Mouse (Mus musculus) embryonic facial prominence, embryonic 13.5 days (tissue): ENCODE data around the gene Ndufa11. TPM values are rescaled to one million over a fixed set of nuclear protein-coding genes. Genes with fewer than 3 reads are reported as not detected.

Experiments used
- ATAC-seq: fragments of 200-750 bp; cut with Nextera tagmentation; 2 replicates; pipeline ENCODE4 v1.8.0; 2017; ENCODE audit warnings: low read depth; ENCODE audit not compliant: insufficient number of reproducible peaks, insufficient read depth, low FRiP score, low TSS enrichment
- H3K27ac ChIP-seq: fragments of 300-500 bp; sonication (generic); 2 replicates; pipeline ENCODE4 v1.5.1; 2015; ENCODE audit warnings: moderate library complexity, mild to moderate bottlenecking, inconsistent platforms
- H3K27me3 ChIP-seq: fragments of 300-500 bp; sonication (generic); 2 replicates; pipeline ENCODE4 v1.6.1; 2015; ENCODE audit warnings: mild to moderate bottlenecking, inconsistent platforms
- H3K36me3 ChIP-seq: fragments of 300-500 bp; sonication (generic); 2 replicates; pipeline ENCODE4 v1.6.1; 2015; ENCODE audit warnings: mild to moderate bottlenecking, inconsistent platforms
- H3K4me1 ChIP-seq: fragments of 300-500 bp; sonication (generic); 2 replicates; pipeline ENCODE4 v1.6.1; 2015; ENCODE audit warnings: inconsistent platforms
- H3K4me2 ChIP-seq: fragments of 300-500 bp; sonication (generic); 2 replicates; pipeline ENCODE4 v1.6.1; 2015; ENCODE audit warnings: moderate library complexity, mild to moderate bottlenecking, inconsistent platforms
- H3K4me3 ChIP-seq: fragments of 300-500 bp; sonication (generic); 2 replicates; pipeline ENCODE4 v1.5.1; 2015; ENCODE audit warnings: mild to moderate bottlenecking, inconsistent platforms
- H3K9ac ChIP-seq: fragments of 300-500 bp; sonication (generic); 2 replicates; pipeline ENCODE4 v1.6.1; 2015; ENCODE audit warnings: mild to moderate bottlenecking, inconsistent platforms
- H3K9me3 ChIP-seq: fragments of 300-500 bp; sonication (generic); 2 replicates; pipeline ENCODE4 v1.6.1; 2016; ENCODE audit warnings: inconsistent platforms
- WGBS: fragments of 180-500 bp; shearing (Covaris S2); methylation state at CpG from one replicate; pipeline ENCODE4 v1.1.7; 2015; ENCODE audit warnings: mixed read lengths; 5-methylcytosine and 5-hydroxymethylcytosine counted together
- polyA plus RNA-seq: library from polyadenylated mRNA; unstranded; fragments of >200 nt; fragmentation: Nextera tagmentation; extraction: Ambion mirVana; gene quantifications from 2 replicates; pipeline ENCODE4 v1.2.1, GENCODE M21; 2015

Gene Ndufa11
- polyA plus RNA-seq, 1 experiment from 2014 or later = 420 TPM

DNA sequence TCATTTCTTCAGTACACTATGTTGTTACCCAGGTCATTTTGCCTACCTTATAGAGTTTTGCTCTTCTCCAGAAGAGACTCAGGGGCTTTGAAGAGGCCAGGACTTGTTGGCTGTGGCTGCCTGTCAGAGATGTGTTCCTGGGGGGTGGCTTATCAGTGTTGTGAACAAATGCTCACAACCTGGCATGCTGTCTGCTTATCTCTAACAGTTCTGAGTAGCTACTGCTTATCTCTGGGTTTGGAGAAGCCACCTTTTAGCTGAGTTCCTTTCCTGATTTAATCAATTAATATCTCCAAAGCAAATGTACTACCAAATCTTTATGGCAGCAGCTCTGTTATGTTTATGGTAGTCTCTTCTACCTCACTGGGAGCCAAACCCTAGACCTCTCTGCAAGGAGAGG lies 29.5 kb upstream of the Ndufa11 start:
- no peak for ATAC-seq
- no peak overlapping the region for H3K27ac ChIP-seq
- H3K36me3 ChIP-seq = peaks cover 94% of the 10 kb centered on the region

DNA sequence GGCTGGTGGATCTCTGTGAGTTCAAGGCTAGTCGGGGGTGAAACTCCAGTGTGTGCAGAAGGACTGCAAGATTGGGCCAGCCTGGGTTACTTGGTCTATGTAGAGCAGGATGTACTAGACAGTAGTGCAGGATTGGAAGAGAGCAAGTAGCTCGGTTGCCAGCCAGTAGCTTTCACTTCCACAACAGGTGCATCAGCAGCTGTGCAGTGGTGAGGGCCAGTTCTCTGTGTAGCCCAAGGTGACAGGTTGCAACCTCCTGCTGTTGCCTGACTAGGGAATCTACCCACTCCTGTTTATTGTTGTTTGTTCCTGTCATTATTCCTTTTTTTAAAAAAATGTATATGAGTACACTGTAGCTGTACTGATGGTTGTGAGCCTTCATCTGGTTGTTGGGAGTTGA lies 28.9 kb upstream of the Ndufa11 start:
- 92% methylated on average over 2 of the region's 2 CpGs for WGBS
- no peak overlapping the region for H3K4me2 ChIP-seq

More for the DNA sequence above, 29.5 kb upstream of the Ndufa11 start:
- Histone ChIP-seq H3K9ac (no peak overlapping the region), H3K27me3 (no peaks in the 10 kb centered on the region), H3K4me1 (peaks cover 11% of the 10 kb centered on the region), H3K4me3 (no peak overlapping the region), H3K9me3 (no peaks in the 10 kb centered on the region), H3K4me2 (no peak overlapping the region)

DNA sequence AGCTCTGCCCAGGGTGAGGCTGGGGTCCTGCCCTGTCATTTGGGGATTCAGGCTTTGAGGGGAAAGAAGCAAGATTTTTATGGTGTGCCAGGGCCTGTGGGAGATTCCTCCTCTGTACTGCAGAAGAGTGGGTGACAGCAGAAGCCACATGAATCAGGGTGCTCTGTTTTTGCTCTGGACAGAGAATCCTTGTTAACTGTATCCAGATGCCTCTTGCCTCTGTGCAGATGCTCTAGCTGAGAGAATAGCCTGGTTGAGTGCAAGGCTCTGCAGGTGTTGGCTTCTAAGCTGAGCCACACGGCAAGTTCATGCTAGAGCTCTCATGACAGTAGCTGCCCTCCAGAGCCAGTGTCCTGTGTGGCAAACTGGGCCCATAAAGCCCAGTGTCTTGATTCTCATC lies 24.2 kb upstream of the Ndufa11 start:
- ATAC-seq = no peak

More for the DNA sequence above, 28.9 kb upstream of the Ndufa11 start:
- no peak for ATAC-seq
- H3K9me3 ChIP-seq = no peaks in the 10 kb centered on the region
- H3K27ac ChIP-seq = no peak overlapping the region
- peaks cover 97% of the 10 kb centered on the region for H3K36me3 ChIP-seq
- no peak overlapping the region for H3K4me3 ChIP-seq
- H3K9ac ChIP-seq = no peak overlapping the region
- peaks cover 17% of the 10 kb centered on the region for H3K4me1 ChIP-seq
- no peaks in the 10 kb centered on the region for H3K27me3 ChIP-seq

DNA sequence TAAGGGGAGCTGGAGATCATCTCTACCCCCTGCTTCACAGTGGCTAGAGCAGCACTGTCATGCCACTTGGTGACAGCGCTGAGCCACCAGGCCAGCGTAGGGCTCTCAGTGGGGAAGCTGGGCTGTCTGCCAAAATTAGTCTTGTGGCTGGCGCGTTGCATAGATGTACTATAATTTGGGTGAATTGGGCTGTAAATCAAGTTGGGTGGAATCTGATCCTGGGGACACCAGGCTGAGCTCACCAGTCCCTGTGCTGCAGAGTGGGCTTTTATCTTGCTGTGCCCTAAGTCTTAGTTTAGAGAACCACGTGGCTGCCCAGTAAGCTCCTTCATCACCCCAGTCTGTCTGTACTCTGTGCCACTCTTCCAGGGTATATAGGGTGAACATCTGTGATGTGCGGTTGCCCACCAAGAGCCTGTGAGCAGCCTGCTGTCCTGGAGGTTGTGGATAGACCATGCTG lies 23.7 kb upstream of the Ndufa11 start:
- Histone ChIP-seq H3K4me2 (0 out of 2 replicates have a peak overlapping the region, but pooled peaks have one; percentile 16), H3K36me3 (peaks cover 96% of the 10 kb centered on the region)
- WGBS = 45% methylated on average over 6 of the region's 6 CpGs

More for the DNA sequence above, 24.2 kb upstream of the Ndufa11 start:
- H3K4me2 ChIP-seq = peak overlapping the region; percentile 16; the same call in 1 of the 2 replicates
- peaks cover 96% of the 10 kb centered on the region for H3K36me3 ChIP-seq
- H3K4me3 ChIP-seq = no peak overlapping the region
- WGBS = 50% methylated on average over 1 of the region's 1 CpGs
- H3K27me3 ChIP-seq = no peaks in the 10 kb centered on the region
- peaks cover 29% of the 10 kb centered on the region for H3K4me1 ChIP-seq
- H3K27ac ChIP-seq = peak overlapping the region; percentile 45
- no peaks in the 10 kb centered on the region for H3K9me3 ChIP-seq
- peak overlapping the region; percentile 51 for H3K9ac ChIP-seq

DNA sequence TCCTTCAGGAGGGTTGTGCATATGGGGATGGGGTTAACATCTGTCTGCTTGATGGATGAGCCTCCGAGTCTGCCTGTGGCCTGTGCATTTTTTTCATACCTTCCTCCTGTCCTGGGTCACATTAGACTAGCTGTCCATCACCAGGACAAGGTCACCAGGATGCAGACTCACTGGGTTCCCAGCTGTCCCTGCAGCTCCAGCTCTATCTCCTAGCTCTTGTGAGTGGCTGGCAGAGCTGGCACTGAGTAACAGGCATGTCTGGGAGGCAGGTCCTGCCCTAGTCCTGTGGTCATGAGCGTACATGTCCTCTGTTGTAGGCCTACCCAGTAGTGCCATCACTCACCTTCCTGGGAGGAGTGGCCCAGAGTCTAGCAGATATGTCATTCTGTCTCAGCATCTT lies 17.1 kb upstream of the Ndufa11 start:
- no peak overlapping the region for H3K4me2 ChIP-seq
- no peaks in the 10 kb centered on the region for H3K9me3 ChIP-seq
- H3K4me1 ChIP-seq = no peaks in the 10 kb centered on the region
- H3K4me3 ChIP-seq = no peak overlapping the region
- ATAC-seq = no peak
- H3K27ac ChIP-seq = no peak overlapping the region
- H3K9ac ChIP-seq = no peak overlapping the region
- no peaks in the 10 kb centered on the region for H3K27me3 ChIP-seq
- H3K36me3 ChIP-seq = peaks cover 96% of the 10 kb centered on the region
- 95% methylated on average over 2 of the region's 2 CpGs for WGBS

More for the DNA sequence above, 23.7 kb upstream of the Ndufa11 start:
- Histone ChIP-seq H3K4me3 (no peak overlapping the region), H3K27ac (peak overlapping the region; percentile 45), H3K9me3 (no peaks in the 10 kb centered on the region), H3K4me1 (peaks cover 29% of the 10 kb centered on the region), H3K27me3 (no peaks in the 10 kb centered on the region), H3K9ac (peak overlapping the region; percentile 51; the same call in 1 of the 2 replicates)
- ATAC-seq = 0 out of 2 replicates have a peak, but pooled peaks have one; percentile 39

DNA sequence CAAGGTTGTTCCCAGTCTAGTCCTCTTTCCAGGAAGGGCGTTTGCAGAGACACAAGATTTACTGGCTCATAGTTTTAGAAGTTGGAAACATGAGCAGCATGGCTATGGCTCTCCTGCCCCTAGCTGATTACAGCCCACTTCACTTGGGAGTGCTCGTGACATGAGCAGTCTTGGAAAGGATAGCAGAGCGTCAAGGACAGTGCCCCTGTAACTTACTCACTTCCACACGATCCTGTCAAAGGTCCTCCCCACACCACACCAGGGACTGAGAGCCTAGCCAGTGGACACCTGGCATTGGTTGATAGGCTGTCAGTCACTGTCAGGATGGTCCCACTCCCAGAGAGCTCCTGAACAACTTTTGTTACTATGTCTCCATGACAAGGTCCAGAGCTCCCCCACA lies 14.5 kb upstream of the Ndufa11 start:
- WGBS = 90% methylated on average over 4 of the region's 4 CpGs
- H3K9ac ChIP-seq = no peak overlapping the region
- no peaks in the 10 kb centered on the region for H3K27me3 ChIP-seq
- H3K27ac ChIP-seq = no peak overlapping the region
- no peak overlapping the region for H3K4me2 ChIP-seq
- no peaks in the 10 kb centered on the region for H3K9me3 ChIP-seq
- no peak for ATAC-seq
- no peak overlapping the region for H3K4me3 ChIP-seq
- H3K4me1 ChIP-seq = no peaks in the 10 kb centered on the region
- H3K36me3 ChIP-seq = peaks cover 96% of the 10 kb centered on the region

DNA sequence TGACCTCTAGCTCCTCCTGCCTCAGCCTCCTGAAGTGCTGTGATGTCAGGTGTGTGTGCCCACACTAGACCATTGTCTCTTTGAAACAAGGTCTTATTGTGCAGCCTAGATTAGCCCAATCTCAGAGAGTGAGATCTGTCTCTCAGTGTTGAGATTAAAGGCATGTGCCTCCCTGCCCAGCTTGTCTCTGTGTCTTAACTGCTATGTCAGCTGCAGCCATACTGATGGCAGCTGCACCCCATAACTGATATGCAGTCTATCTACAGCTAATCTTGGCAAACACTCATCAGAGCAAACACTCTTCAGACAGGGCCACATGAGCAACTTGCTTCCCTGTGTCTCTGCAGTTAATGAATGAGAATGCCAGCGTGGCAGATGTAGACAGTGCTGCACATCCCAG lies 11.1 kb upstream of the Ndufa11 start:
- Histone ChIP-seq H3K4me1 (no peaks in the 10 kb centered on the region), H3K4me3 (no peak overlapping the region), H3K36me3 (peaks cover 96% of the 10 kb centered on the region), H3K27ac (no peak overlapping the region), H3K4me2 (no peak overlapping the region), H3K27me3 (no peaks in the 10 kb centered on the region), H3K9ac (no peak overlapping the region), H3K9me3 (no peaks in the 10 kb centered on the region)
- 95% methylated on average over 1 of the region's 1 CpGs for WGBS
- no peak for ATAC-seq

DNA sequence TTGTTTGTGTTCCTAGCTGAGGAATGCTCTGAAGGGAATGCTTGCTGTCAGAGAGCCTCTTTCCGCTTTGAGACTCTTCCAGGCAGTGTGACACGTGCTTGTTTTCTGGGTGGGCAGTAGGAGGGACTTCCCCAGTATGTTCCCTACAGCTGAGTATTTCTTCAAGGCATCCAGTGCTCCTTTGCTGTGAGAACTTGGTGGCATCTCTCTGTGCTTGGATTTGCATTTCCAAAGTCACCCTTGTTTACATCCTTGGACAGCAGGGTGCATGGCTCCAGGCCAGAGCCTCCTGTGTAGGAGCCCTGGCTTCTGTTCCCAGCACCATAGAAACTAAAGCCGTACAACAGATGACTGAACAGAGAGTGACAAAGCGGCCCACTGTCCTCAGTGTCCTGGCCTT lies 8.9 kb upstream of the Ndufa11 start:
- ATAC-seq = no peak
- 81% methylated on average over 4 of the region's 4 CpGs for WGBS
- no peak overlapping the region for H3K9ac ChIP-seq
- H3K4me3 ChIP-seq = no peak overlapping the region
- H3K4me2 ChIP-seq = no peak overlapping the region
- H3K27me3 ChIP-seq = no peaks in the 10 kb centered on the region
- H3K9me3 ChIP-seq = no peaks in the 10 kb centered on the region
- no peak overlapping the region for H3K27ac ChIP-seq
- peaks cover 92% of the 10 kb centered on the region for H3K36me3 ChIP-seq
- 0 out of 2 replicates have a peak, but pooled peaks cover 3% of the 10 kb centered on the region for H3K4me1 ChIP-seq

DNA sequence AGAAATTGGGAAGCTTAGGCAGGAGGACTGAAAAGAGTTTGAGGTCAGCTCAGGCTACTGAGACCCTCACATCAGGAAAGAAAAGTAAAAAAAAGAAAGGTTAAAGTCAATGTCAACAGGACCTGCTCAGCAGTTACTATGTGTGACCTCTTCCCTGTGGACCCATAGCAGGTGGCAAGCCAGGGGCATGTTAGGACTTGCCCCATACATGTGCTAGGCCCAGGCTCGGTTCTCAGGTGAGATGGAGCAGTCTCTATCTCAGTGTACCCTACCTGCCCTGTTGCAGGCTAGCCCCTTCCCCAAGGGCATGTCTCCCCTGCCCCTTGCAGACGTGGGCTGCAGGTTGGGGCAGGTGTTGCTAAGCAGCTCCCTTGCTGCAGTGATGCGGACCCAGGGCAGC lies 7.9 kb upstream of the Ndufa11 start:
- no peak for ATAC-seq
- Histone ChIP-seq H3K27me3 (no peaks in the 10 kb centered on the region), H3K4me2 (no peak overlapping the region), H3K9me3 (no peaks in the 10 kb centered on the region), H3K4me3 (no peak overlapping the region), H3K27ac (no peak overlapping the region), H3K4me1 (0 out of 2 replicates have a peak, but pooled peaks cover 3% of the 10 kb centered on the region), H3K9ac (no peak overlapping the region), H3K36me3 (peaks cover 82% of the 10 kb centered on the region)
- WGBS = 75% methylated on average over 3 of the region's 3 CpGs

DNA sequence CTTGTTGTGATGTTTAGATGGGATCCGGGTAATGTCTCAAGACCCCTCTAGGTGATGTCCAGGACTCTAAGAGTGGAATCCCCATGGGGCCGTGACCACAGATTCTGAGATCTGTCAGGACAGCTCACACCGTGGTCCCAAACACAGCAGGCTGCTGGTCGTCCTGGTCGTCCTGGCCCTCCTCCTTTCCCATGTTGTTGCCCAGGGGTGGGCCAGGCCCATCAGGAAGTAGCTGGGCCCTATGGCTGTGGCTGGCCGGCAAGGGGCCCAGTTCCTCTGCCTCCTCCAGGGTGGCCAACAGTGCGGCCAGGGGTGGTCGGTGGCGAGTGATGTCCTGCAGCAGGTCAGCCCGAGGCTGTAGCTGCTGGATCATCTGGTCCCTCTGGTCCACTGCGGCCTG lies 2.2 kb upstream of the Ndufa11 start:
- H3K4me3 ChIP-seq = peak overlapping the region; percentile 84; the same call in 1 of the 2 replicates
- peaks cover 28% of the 10 kb centered on the region for H3K36me3 ChIP-seq
- 61% methylated on average over 11 of the region's 11 CpGs for WGBS
- H3K9ac ChIP-seq = peak overlapping the region; percentile 87
- peaks cover 35% of the 10 kb centered on the region for H3K4me1 ChIP-seq
- no peak overlapping the region for H3K27ac ChIP-seq
- H3K4me2 ChIP-seq = peak overlapping the region; percentile 69
- ATAC-seq = no peak
- H3K9me3 ChIP-seq = no peaks in the 10 kb centered on the region
- no peaks in the 10 kb centered on the region for H3K27me3 ChIP-seq

DNA sequence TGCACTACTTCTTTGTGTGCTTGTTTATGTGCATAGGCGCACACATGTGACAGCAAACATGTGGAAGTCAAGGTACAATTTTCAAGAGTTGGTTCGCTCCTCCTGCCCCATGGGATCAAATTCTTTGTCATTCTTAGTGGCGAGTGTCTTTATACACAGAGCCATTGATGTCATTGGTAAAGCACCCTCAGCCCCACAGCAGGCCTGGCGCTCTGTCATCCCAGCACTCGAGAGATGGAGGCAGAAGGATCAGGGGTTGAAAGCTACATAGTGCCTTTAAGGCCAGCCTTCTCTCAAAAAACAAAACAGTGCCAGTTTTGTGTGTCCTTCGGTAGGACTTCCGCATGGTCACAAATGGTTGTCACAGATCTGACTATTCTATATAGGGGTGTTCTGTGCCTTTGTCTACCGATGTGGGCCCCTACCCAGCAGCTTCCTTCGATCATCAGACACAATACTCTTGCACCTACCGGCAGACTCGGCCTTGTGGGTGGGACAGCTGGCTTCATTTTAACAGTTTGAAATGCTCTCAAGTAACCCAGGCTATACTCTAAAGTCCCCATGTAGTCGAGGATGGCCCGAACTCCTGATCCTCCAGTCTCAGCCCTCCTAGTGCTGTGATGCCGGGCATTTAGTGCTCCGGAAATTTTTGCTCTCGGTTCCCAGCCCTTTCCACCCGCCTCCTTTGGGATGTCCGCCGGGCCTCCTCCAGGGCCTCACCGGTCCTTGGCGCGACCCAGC lies 1.5 kb upstream of the Ndufa11 start:
- H3K36me3 ChIP-seq = peaks cover 28% of the 10 kb centered on the region
- H3K9me3 ChIP-seq = no peaks in the 10 kb centered on the region
- WGBS = 21% methylated on average over 22 of the region's 22 CpGs
- peak overlapping the region; percentile 86 for H3K27ac ChIP-seq
- peak overlapping the region; percentile 84 for H3K4me3 ChIP-seq
- H3K27me3 ChIP-seq = no peaks in the 10 kb centered on the region
- H3K4me1 ChIP-seq = peaks cover 35% of the 10 kb centered on the region
- peak overlapping the region; percentile 69 for H3K4me2 ChIP-seq
- ATAC-seq = peak; percentile 0; the same call in 1 of the 2 replicates
- peak overlapping the region; percentile 87 for H3K9ac ChIP-seq
